Mouse (Mus musculus) midbrain, embryonic 16.5 days (tissue): ENCODE data around the gene Ell2. TPM values are rescaled to one million over a fixed set of nuclear protein-coding genes. Genes with fewer than 3 reads are reported as not detected.
A peak's percentile ranks its signal among the peaks of the same experiment; 100 is the strongest.

Experiments
- ATAC-seq: fragments of 200-750 bp; cut with Nextera tagmentation; 2 replicates; pipeline ENCODE4 v1.8.0; 2017; ENCODE audit warnings: moderate TSS enrichment
- H3K27ac ChIP-seq: fragments of 300-500 bp; sonication (generic); 2 replicates; pipeline ENCODE4 v1.5.1; 2014; ENCODE audit warnings: mild to moderate bottlenecking, low read length, mixed read lengths
- H3K27me3 ChIP-seq: fragments of 300-500 bp; sonication (generic); 2 replicates; pipeline ENCODE4 v1.6.1; 2014; ENCODE audit warnings: low read depth, low read length, mixed read lengths; ENCODE audit not compliant: control insufficient read depth, insufficient read depth
- H3K36me3 ChIP-seq: fragments of 300-500 bp; sonication (generic); 2 replicates; pipeline ENCODE4 v1.6.1; 2014; ENCODE audit warnings: mild to moderate bottlenecking, low read length, moderate library complexity, mixed read lengths; ENCODE audit not compliant: control insufficient read depth, insufficient read depth
- H3K4me1 ChIP-seq: fragments of 300-500 bp; sonication (generic); 2 replicates; pipeline ENCODE4 v1.6.1; 2014; ENCODE audit warnings: mild to moderate bottlenecking, low read length, mixed read lengths; ENCODE audit not compliant: control insufficient read depth, insufficient read depth
- H3K4me2 ChIP-seq: fragments of 300-500 bp; sonication (generic); 2 replicates; pipeline ENCODE4 v1.6.1; 2014; ENCODE audit warnings: mild to moderate bottlenecking, low read length, mixed read lengths
- H3K4me3 ChIP-seq: fragments of 300-500 bp; sonication (generic); 2 replicates; pipeline ENCODE4 v1.5.1; 2014; ENCODE audit warnings: low read depth, mild to moderate bottlenecking, low read length, moderate library complexity, mixed read lengths
- H3K9ac ChIP-seq: fragments of 300-500 bp; sonication (generic); 2 replicates; pipeline ENCODE4 v1.6.1; 2014; ENCODE audit warnings: low read depth, low read length, mixed read lengths
- H3K9me3 ChIP-seq: fragments of 300-500 bp; sonication (generic); replicated peaks from 2 replicates; pipeline ENCODE4 v1.6.1; 2014; ENCODE audit warnings: mild to moderate bottlenecking, low read length, mixed read lengths; ENCODE audit not compliant: control insufficient read depth, poor library complexity, severe bottlenecking
- WGBS: fragments of 180-500 bp; shearing (Covaris S2); extraction: QIAGEN DNeasy Blood & Tissue Kit; methylation state at CpG from one replicate; pipeline ENCODE4 v1.1.7; 2014; 5-methylcytosine and 5-hydroxymethylcytosine counted together
- polyA plus RNA-seq: library from polyadenylated mRNA; unstranded; fragments of >200 nt; fragmentation: Nextera tagmentation; extraction: Ambion mirVana; gene quantifications from 2 replicates; pipeline ENCODE4 v1.2.1, GENCODE M21; 2015

The Ell2 gene
- 1.6 and 1.8 TPM in 2 replicates for polyA plus RNA-seq

DNA sequence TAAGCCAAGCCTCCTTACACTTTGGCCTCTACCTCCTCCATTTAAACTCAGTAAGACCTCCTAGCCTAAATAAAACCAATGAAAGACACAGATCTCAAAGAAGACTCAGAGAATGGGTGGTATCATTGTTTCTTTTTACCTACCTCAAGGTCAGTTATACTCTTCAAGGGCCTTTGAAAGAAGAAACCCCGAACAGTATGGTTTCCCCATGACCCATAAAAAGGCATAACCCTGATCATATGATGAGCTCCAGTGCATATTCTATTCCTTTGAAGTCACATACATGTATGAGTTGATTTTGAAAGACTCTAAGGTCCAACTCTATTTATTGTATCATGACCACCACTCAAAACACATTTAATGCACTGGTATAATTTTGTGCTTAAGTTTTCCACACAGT, at the start of gene Ell2:
Ell2 (plus strand) TSS at position 301 of the 400 bp plus-strand sequence.
- no peaks in the 10 kb centered on the region for H3K36me3 ChIP-seq
- peak within 1 kb of the TSS; percentile 84 for H3K4me2 ChIP-seq
- WGBS = 97% methylated on average over 1 of the region's 1 CpGs
- no peaks in the 10 kb centered on the region for H3K9me3 ChIP-seq
- no peaks in the 10 kb centered on the region; the same call in 1 of the 2 replicates for H3K4me1 ChIP-seq
- H3K4me3 ChIP-seq = peak within 1 kb of the TSS; percentile 82
- H3K27me3 ChIP-seq = peaks cover 7% of the 10 kb centered on the region; the same call in 1 of the 2 replicates
- H3K27ac ChIP-seq = no peak within 1 kb of the TSS; the same call in 1 of the 2 replicates
- H3K9ac ChIP-seq = peak within 1 kb of the TSS; percentile 76
- ATAC-seq = no peak

DNA sequence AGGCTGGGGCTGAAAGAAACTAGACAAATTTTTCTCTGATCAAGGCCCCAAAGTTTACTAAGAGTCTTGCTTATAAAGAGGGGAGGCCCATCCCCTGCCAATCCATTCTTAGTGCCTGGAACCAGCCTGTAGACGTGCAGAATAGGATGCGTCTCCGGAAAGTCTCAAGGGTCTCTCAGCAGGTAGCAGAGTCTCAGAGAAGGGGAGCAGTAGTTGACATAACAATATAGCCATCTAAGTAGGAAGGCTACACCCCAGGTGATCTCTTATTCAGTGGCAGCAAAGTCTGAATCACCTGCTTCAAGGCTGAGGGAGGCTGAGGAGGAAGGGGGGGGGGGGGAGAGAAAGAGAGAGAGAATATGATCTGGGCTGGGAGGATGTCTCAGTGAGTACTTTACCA, 21.1 kb upstream of the Ell2 start:
- Histone ChIP-seq H3K4me3 (no peak overlapping the region), H3K36me3 (no peaks in the 10 kb centered on the region), H3K9ac (no peak overlapping the region), H3K4me2 (no peak overlapping the region), H3K4me1 (no peaks in the 10 kb centered on the region), H3K9me3 (no peaks in the 10 kb centered on the region), H3K27ac (no peak overlapping the region), H3K27me3 (no peaks in the 10 kb centered on the region)
- 24% methylated on average over 3 of the region's 3 CpGs for WGBS
- no peak for ATAC-seq

DNA sequence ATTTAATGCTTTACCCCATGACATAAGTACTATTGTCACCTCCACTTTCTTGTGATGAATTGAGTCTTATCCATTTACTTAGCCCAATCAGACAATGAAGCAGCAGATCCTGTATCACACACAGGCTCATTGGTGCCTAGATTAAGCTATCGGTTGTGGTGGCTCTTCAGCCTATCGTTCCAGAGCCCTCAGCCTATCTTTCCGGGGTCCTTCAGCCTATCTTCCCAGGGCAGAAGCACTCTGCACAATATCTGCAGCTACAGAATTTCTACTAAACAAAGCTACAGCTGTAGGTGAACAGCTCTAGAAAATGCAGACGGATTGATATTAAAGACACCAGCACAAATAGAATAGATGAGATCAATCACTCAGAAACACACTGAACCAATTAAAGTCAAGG, 19.6 kb upstream of the Ell2 start:
- WGBS = 86% methylated on average over 4 of the region's 4 CpGs
- H3K27me3 ChIP-seq = no peaks in the 10 kb centered on the region
- H3K4me3 ChIP-seq = no peak overlapping the region
- no peak overlapping the region for H3K27ac ChIP-seq
- H3K4me1 ChIP-seq = no peaks in the 10 kb centered on the region
- no peak overlapping the region for H3K9ac ChIP-seq
- H3K36me3 ChIP-seq = no peaks in the 10 kb centered on the region
- H3K4me2 ChIP-seq = no peak overlapping the region
- no peaks in the 10 kb centered on the region for H3K9me3 ChIP-seq
- ATAC-seq = no peak

DNA sequence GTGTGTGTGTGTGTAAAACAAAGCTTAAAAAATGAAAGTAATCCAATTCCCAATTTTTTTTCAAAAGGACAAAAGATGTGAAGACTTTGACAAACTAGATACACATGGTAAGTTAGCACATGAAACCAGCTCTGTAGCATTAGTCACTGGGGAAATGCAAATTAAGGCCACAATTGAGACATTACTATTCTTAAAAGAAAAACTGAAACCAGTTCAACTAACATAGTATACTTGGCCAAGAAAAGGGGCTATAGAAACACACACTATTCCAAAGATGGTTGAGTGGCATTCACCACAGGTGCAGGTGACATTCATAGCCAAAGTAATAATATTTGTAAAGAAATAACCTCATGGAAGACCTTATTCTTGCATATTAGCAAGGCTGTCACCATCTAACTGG, 14.9 kb upstream of the Ell2 start:
- Histone ChIP-seq H3K4me1 (no peaks in the 10 kb centered on the region), H3K9me3 (no peaks in the 10 kb centered on the region), H3K27ac (no peak overlapping the region), H3K4me2 (no peak overlapping the region), H3K9ac (no peak overlapping the region), H3K27me3 (no peaks in the 10 kb centered on the region), H3K4me3 (no peak overlapping the region), H3K36me3 (no peaks in the 10 kb centered on the region)
- ATAC-seq = no peak

DNA sequence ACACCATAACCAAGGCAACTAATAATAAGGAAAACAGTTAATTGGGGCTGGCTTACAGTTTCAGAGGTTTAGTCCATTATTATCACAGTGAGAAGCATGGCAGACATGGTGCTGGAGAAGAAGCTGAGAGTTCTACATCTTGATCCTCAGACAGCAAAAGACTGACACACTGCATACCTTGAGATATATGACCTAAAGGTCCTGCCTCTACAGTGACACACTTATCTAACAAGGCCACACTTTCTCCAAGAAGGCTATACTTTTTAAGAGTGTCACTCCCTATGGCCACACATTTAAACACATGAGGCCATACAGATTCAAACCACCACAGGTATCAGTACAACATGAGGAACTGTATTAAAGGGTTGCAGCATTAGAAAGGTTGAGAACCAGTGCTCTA, 13.5 kb upstream of the Ell2 start:
- Histone ChIP-seq H3K9ac (no peak overlapping the region), H3K27ac (no peak overlapping the region), H3K4me1 (no peaks in the 10 kb centered on the region), H3K4me3 (no peak overlapping the region), H3K4me2 (no peak overlapping the region), H3K27me3 (no peaks in the 10 kb centered on the region), H3K9me3 (no peaks in the 10 kb centered on the region), H3K36me3 (no peaks in the 10 kb centered on the region)
- ATAC-seq = no peak

DNA sequence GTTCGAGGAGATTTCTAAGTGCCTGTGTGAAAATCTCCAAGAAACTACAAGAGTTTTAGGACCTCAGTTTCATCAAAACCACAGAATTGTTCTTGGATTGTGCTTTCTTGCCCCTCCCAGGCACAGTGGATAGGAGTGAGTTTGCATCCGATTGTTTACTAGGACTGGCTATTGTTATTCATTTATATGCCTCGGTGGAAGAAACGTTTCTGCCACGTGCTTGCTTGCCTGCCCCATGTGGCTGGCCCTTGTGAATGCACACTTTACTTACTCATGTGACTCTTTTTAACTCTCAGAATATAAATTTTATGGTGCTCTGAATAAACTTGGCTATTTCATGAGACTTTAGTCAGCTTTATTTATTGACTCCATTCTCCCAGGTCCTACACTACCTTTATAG, 3.7 kb upstream of the Ell2 start:
- no peaks in the 10 kb centered on the region for H3K36me3 ChIP-seq
- H3K4me1 ChIP-seq = no peaks in the 10 kb centered on the region
- ATAC-seq = no peak
- H3K9ac ChIP-seq = no peak overlapping the region
- H3K9me3 ChIP-seq = no peaks in the 10 kb centered on the region
- no peak overlapping the region for H3K4me2 ChIP-seq
- 55% methylated on average over 5 of the region's 5 CpGs for WGBS
- no peak overlapping the region for H3K4me3 ChIP-seq
- H3K27ac ChIP-seq = no peak overlapping the region
- no peaks in the 10 kb centered on the region for H3K27me3 ChIP-seq

DNA sequence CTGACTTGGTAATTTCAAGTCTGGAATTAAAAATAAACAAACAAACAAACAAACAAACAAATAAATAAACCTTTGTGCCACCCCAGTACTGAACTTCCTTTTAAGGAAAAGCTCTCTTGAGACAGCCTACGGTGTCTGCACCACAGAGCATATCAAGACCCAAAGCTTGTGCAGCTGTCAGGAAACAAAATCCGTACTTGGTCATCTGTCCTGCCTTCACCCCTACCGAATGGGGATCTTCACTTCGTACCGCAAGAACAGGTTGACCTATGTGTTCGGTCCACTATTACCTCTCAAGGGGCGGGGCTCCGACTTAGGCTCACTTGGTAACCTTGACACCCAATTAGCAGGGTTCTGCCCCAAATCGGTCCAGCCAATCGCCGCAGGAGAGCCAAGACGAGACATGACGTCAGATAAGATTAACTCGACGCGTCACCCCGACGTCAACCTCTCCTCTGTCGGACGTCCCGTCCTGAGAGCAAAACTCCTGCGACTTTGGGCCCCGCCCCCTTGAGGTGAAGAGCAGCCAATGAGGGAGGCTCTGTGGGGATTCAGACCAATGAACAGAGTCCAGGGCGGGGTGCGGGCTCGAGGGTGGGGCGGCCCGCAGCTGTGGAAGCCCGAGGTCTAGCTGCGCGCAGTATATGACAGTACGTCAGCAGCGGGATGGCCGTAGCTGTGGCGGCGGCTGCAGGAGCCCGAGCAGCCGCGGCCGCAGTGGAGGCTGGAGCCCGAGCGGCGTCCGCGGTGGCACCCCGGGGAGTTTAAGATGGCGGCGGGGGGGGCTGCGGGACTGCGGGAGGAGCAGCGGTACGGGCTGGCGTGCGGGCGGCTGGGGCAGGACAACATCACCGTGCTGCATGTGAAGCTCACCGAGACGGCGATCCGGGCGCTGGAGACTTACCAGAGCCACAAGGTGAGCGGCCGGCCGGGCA, 592 bp downstream of the Ell2 start:
- peak overlapping the region; percentile 84 for H3K4me2 ChIP-seq
- H3K4me1 ChIP-seq = no peaks in the 10 kb centered on the region; the same call in 1 of the 2 replicates
- H3K27me3 ChIP-seq = peaks cover 7% of the 10 kb centered on the region; the same call in 1 of the 2 replicates
- peak; percentile 100 for ATAC-seq
- H3K36me3 ChIP-seq = no peaks in the 10 kb centered on the region
- peak overlapping the region; percentile 82 for H3K4me3 ChIP-seq
- H3K27ac ChIP-seq = no peak overlapping the region; the same call in 1 of the 2 replicates
- WGBS = 8% methylated on average over 61 of the region's 64 CpGs
- H3K9me3 ChIP-seq = no peaks in the 10 kb centered on the region
- H3K9ac ChIP-seq = peak overlapping the region; percentile 76

DNA sequence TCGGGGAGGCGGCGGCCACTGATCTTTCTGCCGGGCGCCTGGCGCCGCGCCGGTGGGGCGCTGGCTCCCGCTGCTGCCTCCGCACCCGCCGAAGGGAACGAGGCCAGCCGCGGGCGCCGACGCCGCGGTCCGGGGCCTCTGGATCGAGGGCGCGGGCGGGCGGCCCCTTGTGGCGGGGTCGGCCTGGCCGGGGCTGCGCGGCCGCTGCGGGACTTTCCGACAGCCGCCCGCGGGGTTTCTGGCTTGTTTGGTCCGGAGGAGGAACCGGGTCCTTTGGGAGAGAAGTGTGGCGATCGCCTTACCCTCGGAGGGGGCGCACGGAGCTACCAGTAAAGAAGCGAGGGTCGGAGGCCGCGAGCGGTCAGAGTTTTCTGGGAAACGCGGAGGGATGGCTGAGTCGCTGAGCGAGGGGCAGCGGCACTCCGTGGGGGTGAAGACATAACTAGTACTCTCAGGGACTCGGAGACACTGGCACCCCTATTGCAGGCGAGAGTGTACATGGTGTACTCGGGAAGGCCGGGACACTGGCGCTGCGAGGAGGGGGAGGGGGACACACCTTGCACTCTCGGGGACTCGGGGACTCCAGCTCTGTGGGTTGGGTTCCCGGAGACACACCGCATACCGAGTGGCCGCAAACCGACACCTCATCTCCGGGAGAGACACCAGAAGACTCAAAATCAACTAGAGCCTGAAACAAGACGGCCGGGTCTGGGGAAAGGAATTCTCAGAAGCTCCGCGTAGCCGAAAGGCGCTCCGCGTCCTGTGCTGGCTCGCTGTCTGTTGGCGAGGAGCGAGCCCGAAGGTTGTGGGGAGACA, 1.5 kb downstream of the Ell2 start:
- Histone ChIP-seq H3K27ac (no peak overlapping the region; the same call in 1 of the 2 replicates), H3K9me3 (no peaks in the 10 kb centered on the region), H3K4me1 (no peaks in the 10 kb centered on the region; the same call in 1 of the 2 replicates), H3K9ac (peak overlapping the region; percentile 76), H3K4me3 (peak overlapping the region; percentile 82), H3K4me2 (peak overlapping the region; percentile 84), H3K36me3 (no peaks in the 10 kb centered on the region), H3K27me3 (peaks cover 7% of the 10 kb centered on the region; the same call in 1 of the 2 replicates)
- under 1% methylated on average over 74 of the region's 83 CpGs for WGBS
- peak; percentile 77 for ATAC-seq
